In the genomic region with DNA sequence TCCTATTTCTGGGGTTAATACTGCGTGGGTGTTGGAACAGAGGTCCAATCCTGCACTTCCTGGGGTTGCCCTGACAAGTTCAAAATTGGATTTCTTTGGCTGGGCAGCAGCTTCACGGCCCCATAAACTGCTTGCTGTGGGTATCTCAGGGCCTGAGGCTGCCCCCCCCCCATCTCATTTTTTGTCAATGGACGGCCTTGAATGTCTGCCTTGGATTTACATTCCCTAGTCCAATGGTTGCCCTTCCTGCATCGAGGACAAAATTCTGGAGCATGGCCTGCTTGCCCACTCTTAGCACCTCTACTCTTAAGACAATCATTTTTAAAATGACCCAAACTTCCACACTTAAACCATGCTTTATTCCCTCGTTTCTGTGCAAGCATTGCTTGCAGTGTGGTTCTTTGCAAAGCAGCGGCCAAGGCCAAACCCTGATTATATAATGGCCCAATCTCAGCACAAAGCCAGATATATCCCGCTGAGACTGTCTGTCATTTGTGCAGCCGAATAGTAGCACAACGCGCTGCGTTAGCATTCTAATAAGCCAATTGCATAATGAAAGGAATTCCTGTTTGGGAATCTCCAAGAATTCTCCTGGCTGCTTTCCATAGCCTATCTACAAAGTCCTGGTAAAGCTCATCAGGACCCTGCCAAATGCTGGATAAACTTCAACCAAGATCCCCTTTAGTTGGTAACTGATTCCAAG, we compare ENCODE assay signal across 9 mouse cellular contexts.
DNase-seq lines count a peak whose midpoint lies in the region; ATAC-seq and TF ChIP-seq lines count a peak whose summit lies in the region.
"Had no signal": no experiment of that assay in that cellular context is flagged by ENCODE, and none has a peak within 500 bp of the region (broad histone marks: within the 10 kb centered on the region; RNA-seq: fewer than 3 reads in every experiment).

No protein-coding gene starts in this region.

- no peaks in the 10 kb centered on the region for H3K4me1 ChIP-seq in kidney, adult 2 months (ENCODE audit: control insufficient read depth, insufficient read depth, low read length)
- H3K4me1 ChIP-seq in intestine, embryonic 16.5 days (ENCODE audit: control insufficient read depth, insufficient read depth, low read length), result no peaks in the 10 kb centered on the region
- H3K4me1 ChIP-seq: limb, embryonic 13.5 days had no signal

- H3K36me3 ChIP-seq in kidney, adult 2 months (ENCODE audit: control insufficient read depth, insufficient read depth, low read length), result no peaks in the 10 kb centered on the region
- H3K36me3 ChIP-seq in intestine, embryonic 16.5 days (ENCODE audit: control insufficient read depth, insufficient read depth, low read length), result no peaks in the 10 kb centered on the region
- H3K36me3 ChIP-seq: limb, embryonic 13.5 days had no signal

- no peak for TF ChIP-seq POLR2A in kidney, adult 2 months (IDR thresholded peaks at IDR 0.05; ENCODE audit: low read depth, low read length)
- no peak for TF ChIP-seq POLR2A in brain, embryonic 14.5 days (IDR thresholded peaks at IDR 0.05; ENCODE audit: borderline replicate concordance, extremely low read depth, insufficient read depth, insufficient read length, poor library complexity, severe bottlenecking)

- no peaks in the 10 kb centered on the region for H3K9me3 ChIP-seq in intestine, embryonic 16.5 days (ENCODE audit: control insufficient read depth, low read length)
- H3K9me3 ChIP-seq: limb, embryonic 13.5 days had no signal

- TF ChIP-seq CTCF in kidney, adult 2 months (conservative IDR thresholded peaks at IDR 0.05; ENCODE audit: insufficient read depth, insufficient read length, low read depth, low read length), result no peak
- no peak for TF ChIP-seq CTCF in brain, embryonic 14.5 days (IDR thresholded peaks at IDR 0.05; ENCODE audit: borderline replicate concordance, extremely low read depth, insufficient read depth, insufficient read length)

- no peaks in the 10 kb centered on the region for H3K27me3 ChIP-seq in kidney, adult 2 months (replicated peaks; ENCODE audit: control insufficient read depth, insufficient read depth, low read length)
- H3K27me3 ChIP-seq in intestine, embryonic 16.5 days (replicated peaks; ENCODE audit: control insufficient read depth, insufficient read depth, low read length), result no peaks in the 10 kb centered on the region
- H3K27me3 ChIP-seq: limb, embryonic 13.5 days had no signal

- WGBS in kidney, adult 2 months, result 76% methylated on average over 11 of the region's 11 CpGs
- 80% methylated on average over 11 of the region's 11 CpGs for WGBS in intestine, embryonic 16.5 days

- no peak overlapping the region for H3K4me3 ChIP-seq in kidney, adult 2 months (ENCODE audit: insufficient read depth, low read depth, low read length)
- no peak overlapping the region for H3K4me3 ChIP-seq in intestine, embryonic 16.5 days (ENCODE audit: low read length)
- H3K4me3 ChIP-seq: limb, embryonic 13.5 days; myocyte had no signal

- H3K27ac ChIP-seq in kidney, adult 2 months (ENCODE audit: insufficient read depth, low read depth, low read length), result no peak overlapping the region
- no peak overlapping the region for H3K27ac ChIP-seq in intestine, embryonic 16.5 days (ENCODE audit: low read length)
- H3K27ac ChIP-seq: limb, embryonic 13.5 days had no signal

- no peak overlapping the region for H3K4me2 ChIP-seq in intestine, embryonic 16.5 days (ENCODE audit: low read depth, low read length)
- H3K4me2 ChIP-seq: limb, embryonic 13.5 days had no signal

- DNase-seq in kidney, adult 2 months, result peak; percentile 1
- no peak for DNase-seq in kidney, adult 18-20 months
- DNase-seq in R1 (ENCODE audit: low read depth, low spot score), result peak; percentile 30
- peak; percentile 92 for DNase-seq in brain, embryonic 14.5 days (ENCODE audit: low read depth)
- peak; percentile 14 for DNase-seq in heart, postnatal 25 days (ENCODE audit: low spot score)
- DNase-seq in right cerebral cortex, postnatal 4 days, result no peak

- ATAC-seq in intestine, embryonic 16.5 days, result no peak

- no peak overlapping the region for H3K9ac ChIP-seq in intestine, embryonic 16.5 days (ENCODE audit: low read depth, low read length)
- H3K9ac ChIP-seq: limb, embryonic 13.5 days had no signal

- intact Hi-C loops in heart, postnatal 25 days (cut with DNase I), result no loop called here

Comparison
In these comparisons a context has a peak if more than half of its experiments do, and no peak if none do; other contexts are left out.
1. DNase-seq: peak in kidney, adult 2 months (single experiment), R1 (single experiment), brain, embryonic 14.5 days (single experiment) and heart, postnatal 25 days (single experiment); none in kidney, adult 18-20 months (single experiment) and right cerebral cortex, postnatal 4 days (single experiment).